Mouse (Mus musculus) spleen, postnatal 36 days (tissue): Measurements from ENCODE around the gene Trpc4ap.
"Not testable (repeated sequence)": the region's sequence is repeated elsewhere in the genome, so short reads cannot be mapped to it uniquely, and the experiment has no call there.

ENCODE experiments used
- DNase-seq, 2 experiments: peaks; one replicate each; pipeline ENCODE4 v3.0.0; 2022; ENCODE audit warnings: low spot score in 2 of 2, mixed read lengths in 1 of 2

The Trpc4ap gene

DNA sequence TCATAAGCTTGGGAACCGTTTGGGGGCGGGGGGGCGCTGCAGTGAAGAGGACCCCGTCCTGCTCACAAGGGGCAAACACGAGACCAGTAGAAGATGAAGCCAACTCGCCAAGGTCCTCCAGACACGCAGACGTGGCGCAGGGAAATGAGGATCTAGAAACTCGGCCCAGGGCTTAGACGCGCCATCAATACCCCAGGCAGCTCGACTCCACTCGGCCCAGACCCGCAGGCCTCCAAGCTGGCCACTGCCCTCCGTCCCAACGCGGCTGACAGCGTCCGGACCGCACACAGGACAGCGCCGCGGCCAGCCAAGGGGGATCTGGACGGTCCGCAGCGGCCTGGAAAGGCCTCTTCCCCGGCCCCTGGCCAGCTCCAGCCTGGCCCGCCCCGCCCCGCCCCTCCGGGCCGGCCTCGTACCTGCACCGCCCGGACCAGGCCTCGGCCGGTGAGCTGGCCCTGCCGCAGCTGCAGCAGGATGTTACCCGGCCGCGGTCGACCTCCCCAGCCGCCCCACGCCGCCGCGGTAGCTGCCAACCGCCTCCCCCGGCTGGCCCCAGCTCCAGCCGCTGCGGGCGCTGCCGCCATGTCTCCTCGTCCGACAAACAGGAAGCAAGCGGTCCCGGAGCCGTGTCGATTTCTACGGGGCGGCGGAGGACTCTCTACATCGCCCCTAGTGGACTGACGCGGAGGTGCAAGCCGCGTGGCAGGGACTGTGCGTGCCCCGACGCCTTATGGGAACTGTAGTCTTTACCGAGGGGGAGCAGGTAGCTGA lies at the start of gene Trpc4ap:
TSS of gene Trpc4ap (minus strand) at position 662 of the 771 bp plus-strand sequence.
- peak; percentile 93 to 95 for DNase-seq

DNA sequence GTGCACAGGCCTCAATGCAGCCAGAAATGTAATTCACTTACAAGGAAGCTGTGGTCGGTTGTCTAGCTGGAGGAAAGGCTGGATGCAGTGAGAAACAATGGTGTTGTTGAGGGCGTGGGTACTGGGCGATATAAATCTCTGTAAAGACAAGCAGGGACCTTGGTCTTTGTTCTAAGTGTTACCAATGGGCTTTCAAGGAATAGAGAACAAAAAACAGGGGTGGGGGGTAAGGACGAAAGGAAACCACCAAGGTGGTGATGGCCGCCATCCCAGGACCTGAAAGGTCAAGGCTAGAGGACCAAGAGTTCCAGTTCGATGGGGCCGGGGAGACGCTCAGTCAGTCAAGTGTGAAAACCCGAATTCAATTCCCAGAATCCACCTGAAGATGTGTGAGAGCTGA lies 45.6 kb upstream of the Trpc4ap start:
- no peak for DNase-seq

DNA sequence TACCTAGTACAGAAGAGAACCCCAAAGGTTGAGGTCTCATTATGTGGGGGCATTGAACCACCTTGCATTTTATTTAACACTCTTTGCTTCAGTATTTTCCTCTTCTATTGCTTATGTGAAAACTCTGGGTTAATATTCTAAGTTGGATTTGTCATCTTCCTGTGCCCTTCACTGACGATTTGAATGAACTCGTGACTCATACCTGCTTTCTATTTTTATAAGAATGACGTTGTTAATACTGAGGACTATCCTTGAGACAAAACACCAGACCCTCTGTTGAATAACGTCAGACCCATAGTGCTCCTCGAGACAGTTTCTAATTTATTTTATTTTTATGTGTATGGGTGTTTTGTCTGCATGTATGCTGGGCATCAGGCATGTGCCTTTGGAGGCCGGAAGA lies 44.8 kb upstream of the Trpc4ap start:
- no peak for DNase-seq

DNA sequence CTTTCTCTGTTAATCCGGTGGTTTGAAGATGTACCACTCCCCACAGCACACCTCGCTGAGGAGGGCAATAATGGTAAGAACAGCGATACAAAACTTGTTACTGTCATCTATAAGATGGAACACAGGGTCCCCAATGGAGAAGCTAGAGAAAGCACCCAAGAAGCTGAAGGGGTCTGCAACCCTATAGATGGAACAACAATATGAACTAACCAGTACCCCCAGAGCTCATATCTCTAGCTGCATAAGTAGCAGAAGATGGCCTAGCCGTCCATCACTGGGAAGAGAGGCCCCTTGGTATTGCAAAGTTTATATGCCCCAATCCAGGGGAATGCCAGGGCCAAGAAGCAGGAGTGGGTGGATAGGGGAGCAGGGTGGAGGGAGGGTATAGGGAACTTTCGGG lies 43.6 kb upstream of the Trpc4ap start, which contains the start of gene Gm17581:
TSS of gene Gm17581 (minus strand) at position 101 of the 400 bp plus-strand sequence.
- not testable (repeated sequence) for DNase-seq

DNA sequence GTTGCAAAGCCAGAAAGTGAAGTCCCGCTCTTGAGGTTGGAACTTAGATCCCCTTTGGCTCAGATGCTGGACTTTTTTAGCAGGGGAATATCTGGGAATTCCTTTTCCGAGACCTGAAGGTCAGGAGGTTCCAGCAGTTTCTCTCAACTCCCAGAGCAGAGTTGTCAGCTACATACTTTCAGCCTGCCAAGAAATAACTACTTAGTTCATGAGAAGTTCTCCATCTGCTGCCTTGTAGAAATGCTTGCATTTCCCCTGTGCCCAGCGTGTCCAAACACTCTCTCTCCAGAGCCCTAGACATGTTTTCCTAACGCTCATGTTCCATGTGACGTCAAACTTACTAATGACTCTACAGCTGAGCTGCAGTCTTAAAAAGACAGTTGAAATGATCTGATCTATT lies 42.9 kb upstream of the Trpc4ap start:
- DNase-seq = no peak

DNA sequence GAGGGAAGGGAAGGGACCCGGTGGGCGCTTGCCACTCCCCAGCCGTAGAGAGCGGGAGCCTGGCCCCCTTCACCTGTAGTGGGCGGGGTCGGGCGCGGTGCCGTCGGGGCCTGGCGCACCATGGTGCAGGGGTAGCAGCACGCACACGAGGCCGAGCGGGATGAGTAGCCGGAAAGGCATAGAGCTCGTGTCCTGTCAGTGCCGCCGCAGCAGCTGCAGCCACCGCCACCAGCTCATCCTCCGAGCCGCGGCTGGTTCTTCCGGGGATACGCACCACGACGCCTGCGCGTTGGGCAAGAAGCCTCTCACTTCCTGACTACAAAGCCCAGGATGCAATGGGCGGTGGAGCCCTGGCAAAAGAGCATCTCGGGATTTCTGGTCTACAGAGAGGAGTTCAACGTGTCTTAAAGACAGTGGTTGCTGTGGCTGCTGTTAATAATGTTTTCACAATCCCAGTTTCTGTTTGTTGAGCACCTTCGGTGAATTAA lies 37.0 kb upstream of the Trpc4ap start, which contains the start of gene Edem2:
TSS of gene Edem2 (minus strand) at position 318 of the 488 bp plus-strand sequence.
- peak; percentile 94 to 95 for DNase-seq

DNA sequence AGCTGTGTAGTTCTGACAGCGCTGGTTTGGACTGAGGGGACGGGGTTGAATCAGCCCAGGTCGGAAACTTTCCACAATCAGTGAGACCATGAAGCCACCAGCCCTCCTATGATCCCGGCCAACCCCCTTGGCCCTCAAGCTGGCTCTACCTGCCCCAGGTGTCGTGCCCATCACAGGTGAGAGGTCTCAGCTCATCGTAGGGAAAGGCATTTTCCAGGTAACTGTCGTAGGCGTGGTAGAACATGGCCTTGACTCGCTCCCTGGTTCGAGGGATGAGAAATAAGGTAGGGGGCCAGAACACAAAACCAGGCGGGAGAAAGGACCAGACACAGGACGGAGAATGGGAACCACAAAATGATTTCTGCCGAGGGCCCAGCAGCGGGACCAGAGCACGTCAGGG lies 36.6 kb upstream of the Trpc4ap start:
- no peak for DNase-seq

DNA sequence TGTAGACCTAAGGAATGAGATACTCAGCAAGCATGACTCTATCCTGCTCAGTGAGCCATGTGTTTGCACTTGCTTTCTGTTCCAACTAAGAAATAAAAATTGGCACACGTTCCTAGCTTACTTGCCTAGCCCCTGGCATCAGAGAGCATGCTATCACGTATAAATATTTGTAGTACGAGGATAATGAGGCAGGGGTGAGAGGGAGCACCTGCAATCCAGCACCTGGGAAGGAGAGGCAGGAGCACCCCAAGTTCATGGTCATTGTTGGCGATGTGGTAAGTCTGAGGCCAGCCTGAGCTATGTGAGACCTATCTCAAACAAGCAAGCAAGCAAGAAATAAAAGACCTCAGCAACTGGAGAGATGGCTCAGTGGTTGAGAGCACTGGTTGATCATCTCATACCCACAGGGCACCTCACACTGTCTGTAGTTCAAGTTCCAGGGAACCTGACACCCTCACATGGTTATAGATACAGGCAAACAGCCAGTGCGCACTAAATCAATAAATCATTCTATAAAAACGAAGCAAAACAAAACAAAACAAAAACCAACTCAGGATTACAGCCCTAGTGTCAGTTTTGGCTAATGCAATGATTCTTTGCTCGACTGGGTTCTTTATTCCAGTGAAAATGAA lies 35.7 kb upstream of the Trpc4ap start:
- DNase-seq = no peak

DNA sequence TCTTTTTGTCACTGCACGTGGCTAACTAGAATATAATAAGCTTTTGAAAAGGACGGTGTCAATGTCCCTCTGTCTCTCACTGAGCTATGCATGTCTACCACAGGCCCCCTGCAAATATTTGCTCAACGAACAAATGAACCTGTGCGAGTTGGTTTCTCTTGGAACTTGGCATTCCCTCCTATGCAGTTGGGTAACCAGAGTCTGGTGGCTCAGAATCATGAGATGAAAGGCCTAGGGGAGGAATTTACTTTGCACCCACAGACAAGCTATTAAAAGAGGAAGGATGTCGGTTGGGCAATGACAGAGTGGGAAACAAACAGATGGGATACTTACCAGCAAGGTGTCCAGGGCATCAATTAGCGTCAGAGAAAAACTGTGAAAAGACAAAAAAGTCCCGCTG lies 34.1 kb upstream of the Trpc4ap start:
- DNase-seq = no peak

DNA sequence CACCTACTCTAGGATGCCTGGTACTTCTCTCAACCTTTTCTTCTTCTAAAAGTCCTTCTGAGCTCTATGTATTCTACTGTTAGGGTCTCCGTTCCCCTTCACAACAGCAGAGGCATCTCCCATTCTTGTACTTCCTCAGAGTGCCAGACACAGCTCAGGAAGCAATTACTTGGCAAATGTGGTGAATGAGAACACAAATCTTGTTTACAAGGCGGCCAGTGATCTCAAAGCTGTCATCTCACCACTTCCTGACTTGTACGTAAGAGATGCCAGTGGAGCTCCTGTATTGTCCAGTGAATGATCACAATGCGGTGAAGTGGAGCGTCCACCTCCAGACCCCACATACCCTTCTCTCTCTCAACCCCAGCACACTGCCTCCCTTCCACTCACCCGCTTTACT lies 32.3 kb upstream of the Trpc4ap start:
- no peak for DNase-seq

DNA sequence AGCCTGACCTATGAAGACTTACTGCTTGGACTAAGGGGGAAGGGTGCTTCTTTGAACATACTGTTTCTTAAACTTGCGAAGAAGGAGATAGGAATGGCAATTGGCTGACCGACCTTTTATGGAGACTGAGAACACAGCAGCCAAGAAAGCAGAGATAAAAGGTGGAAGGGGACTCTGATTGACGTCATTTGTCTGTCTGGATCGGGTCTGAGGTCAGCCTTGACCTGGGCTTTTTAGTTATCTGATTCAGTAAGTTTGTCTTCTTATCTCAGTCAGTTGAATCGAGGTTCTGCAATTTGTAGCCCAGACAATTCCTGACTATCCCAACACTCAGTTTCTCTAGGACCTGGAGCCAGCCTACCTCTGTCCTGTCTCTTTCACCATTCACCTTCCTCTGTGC lies 31.9 kb upstream of the Trpc4ap start:
- DNase-seq = no peak

DNA sequence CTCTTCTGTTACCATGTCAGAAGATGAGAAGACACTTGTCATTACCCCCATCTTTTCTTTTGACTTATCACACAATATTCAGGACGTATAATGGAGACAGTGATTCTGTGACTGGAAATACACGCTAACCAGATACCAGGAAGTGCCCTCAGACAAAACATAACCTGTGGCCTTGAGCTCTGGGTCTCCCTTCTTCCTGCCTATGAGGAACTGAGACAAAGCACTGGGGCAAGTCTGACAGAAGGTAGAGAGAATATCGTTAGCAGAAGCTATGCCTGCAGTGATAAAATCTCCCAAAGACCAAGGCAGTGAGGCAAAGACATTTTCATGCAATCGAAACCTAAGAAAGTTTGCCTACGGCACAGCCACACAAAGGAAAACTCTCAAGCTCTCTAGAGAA lies 28.4 kb upstream of the Trpc4ap start:
- DNase-seq = peak; percentile 39 to 46

DNA sequence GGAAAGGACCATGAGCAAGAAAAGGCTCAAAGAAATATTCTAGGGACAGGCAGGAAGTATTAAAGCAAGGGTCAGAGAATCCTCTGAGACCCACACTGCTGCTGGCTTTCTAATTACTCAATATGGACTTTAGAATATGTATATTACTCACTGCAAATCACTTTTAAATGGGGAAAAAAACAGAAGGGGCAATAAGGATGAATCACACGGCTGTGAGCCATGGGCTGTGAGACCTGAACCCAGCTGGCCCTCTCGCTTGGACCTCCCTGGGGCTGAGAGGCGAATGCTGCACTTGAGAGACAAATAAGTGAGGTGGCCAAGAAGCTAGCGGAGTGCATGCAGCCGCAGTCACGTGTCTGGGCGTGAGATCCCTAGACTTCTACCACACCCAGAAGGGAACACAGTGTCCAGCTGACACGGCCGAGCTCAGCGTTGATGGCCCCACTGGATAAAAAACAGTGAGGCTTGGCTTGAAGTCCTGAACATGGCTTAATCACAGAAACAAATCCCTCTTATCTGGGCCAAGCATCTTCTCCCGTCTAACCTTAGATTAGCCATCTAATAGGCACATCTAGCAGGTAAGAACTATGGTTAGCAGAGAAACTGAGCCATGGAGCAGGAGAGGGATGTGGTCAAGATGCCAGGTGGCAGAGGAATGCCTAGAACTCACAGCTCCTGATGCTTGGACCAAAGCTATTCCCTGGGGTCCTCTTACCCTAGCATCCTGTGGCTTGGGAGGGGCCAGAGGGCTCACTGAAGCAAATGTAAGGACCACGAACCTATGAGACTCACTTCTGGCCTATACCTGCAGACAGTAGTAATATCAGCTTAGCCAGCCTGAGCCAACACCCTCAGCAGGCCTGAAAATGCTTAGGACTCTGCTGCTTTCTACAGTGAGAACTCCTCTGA lies 25.2 kb upstream of the Trpc4ap start:
- DNase-seq = no peak

DNA sequence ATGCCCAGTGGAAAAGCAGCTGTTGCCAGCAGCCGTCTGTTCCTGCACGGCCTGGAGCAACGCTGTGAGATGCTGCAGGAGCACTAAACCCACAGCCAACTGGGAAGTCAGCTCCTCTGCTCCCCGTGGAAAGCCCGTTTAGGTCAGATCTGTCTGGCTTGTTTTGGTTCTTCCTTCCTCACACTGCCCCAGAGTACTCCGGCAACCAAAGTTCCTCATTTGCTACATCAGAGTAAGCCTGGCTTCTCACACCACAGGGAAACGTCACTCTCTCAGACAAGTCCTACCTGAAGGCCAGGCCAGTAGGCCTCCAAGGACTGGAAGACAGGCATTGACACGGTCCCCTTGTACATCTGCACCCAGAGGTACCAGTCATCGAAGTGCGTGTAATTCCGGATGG lies 18.4 kb upstream of the Trpc4ap start:
- no peak for DNase-seq

DNA sequence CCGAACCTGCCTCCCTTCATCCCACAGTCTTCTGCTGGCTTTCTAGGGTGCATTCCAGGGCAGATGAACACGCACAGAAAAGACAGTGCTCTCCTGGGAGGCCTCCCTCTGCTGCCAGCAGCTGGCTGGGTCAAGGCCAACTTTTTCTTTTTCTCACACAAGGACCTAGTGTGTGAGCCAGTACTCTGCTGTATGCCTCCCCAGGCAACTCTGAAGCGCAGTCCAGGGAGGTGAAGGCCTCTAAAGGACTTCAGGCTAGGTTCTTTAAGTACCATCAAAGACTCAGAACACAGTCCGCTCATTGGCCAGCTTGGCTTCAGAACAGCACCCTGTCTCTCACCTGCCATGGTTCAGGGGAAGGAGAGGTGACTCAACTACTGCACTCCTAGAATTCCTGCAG lies 15.1 kb upstream of the Trpc4ap start:
- DNase-seq = no peak

DNA sequence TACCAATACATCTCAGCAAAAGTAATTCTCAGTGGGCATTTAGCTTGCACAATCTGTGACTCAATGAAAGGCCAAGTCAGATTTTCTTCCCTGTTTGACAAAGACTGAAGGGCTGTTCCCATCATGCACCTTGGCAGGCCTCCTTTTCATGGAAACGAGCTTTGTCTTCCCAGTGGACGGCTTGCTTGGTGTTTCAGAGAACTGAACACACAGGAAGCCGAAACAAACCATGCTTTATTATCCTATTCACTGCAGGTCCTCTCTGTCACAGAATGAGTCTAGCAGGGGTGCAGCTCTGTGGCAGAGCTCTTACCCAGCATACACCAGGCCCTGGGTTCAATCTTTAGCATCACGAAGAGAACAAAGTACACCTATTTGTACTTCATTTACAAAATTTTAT lies 11.4 kb upstream of the Trpc4ap start:
- no peak for DNase-seq

DNA sequence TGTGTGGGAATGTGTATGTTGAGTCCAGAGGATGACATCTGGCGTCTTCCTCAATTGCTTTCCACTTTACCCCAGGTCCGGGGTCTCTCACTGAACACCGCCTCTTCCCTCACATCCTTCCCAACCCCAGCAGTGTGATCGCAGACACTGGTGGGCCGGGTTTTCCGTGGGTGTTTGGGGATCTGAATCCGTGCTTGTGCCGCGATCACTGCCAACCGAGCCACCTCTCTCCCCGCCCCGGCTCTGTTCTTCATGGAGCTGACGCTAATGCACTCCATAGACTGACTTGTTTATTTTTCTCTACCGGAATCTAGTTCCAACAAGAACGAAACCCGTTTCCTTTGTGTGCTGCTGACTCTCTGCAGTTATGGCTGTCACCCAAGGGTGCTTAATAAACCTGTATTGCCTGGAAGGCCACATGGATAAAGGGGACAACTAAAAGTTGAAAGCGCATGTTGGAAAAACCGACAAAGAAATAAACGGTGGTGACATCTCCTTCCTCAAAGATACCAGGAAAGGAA lies 9.3 kb upstream of the Trpc4ap start:
- no peak for DNase-seq

DNA sequence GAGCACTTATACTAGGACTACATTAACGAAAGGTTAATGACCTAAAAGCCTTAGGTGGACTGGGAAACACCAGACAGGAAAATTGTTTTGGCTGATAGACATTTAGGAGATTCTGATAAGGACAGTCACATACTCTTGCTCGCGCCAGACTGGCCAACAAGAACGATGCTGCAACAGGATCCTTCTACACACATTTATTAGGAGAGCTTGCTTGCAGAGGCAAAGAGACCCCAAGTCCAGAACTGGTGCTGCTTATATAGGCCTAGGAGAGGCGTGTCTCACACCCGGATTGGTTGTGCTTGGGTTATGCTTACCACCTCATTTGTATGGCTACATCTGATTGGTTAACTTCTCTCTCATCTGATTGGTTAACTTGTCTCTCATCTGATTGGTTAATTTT lies 6.3 kb upstream of the Trpc4ap start:
- not testable (repeated sequence) for DNase-seq

DNA sequence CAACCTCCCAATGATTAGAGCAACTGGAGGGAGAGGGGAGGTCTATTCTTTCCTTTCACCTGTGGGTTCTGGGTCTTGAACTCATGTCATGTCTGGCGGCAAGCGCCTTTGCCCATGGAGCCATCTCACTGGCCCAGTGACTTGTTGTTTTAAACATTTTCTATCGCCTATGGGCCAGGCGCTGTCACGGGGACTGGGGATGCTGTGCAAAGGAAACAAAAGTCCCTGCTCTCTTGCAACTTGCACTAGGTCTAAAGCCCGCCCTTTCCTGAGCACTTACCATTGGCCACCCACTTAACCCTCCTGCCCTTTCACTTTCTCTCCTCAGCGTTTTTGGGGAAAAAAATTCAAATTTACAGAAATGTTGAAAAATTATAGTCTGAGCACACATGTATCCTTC lies 4.7 kb upstream of the Trpc4ap start:
- no peak for DNase-seq

DNA sequence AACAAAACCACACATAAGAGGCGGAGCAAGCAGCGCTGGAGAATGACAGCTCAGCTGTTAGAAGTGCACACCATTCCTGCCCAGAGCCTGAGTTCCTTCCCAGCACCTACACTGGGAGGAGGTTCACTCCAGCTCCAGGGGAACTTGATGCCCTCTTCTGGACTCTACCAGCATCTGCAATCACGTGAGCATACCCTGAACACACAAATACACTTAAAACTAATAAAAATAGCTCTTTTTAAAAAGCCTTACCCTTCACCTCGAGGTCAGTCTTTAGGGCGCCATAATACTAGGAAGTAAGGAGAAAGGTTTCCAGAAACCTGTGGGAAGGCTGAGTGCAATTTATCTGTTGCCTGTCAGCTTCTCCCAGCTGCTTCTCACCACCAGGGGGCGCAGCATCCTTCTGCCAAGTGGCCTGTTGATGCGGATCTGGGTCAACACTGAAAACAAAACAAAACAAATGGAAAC lies 3.9 kb upstream of the Trpc4ap start:
- DNase-seq = peak; percentile 60 to 67

DNA sequence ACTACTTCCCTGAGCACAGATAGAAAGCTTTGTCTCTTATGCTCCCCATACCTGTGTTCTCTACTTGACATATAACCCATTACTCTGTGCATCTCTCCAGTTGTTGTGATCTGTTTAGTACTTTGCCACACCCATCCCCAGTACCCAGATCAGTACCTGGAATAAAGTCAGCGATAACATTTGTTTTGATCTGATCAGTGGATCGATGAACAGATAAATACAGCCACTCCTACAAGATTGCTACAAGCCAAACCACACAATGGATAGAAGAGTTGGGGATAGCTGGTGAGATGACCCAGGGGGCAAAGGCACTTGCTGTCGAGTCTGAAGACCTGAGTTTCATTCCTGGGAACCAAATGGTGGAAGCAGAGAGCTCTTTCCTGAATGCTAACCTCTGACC lies 3.1 kb upstream of the Trpc4ap start:
- DNase-seq = no peak

DNA sequence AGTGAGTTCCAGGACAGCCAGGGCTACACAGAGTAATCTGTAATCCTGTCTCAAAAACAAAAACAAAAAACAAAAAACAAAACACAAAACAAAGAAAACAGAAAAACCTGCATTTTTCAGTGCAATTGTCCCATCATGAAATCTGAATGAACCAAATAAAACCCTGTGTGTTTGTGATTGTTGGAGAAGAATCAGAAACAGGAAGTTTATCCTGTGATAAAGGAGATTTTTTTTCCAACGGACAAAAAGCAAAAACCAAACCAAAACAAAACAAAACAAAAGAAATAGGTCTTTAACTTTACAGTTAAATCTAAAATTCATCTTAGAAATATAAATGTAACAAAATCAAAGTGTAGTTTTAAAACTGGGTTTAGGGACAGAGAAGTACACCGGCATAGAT lies 2.4 kb upstream of the Trpc4ap start:
- DNase-seq = no peak
